Mouse (Mus musculus) Patski (cell line): ENCODE results near the gene Mms19. TPM values are rescaled to one million over a fixed set of nuclear protein-coding genes. Genes with fewer than 3 reads are reported as not detected.
A peak's percentile ranks its signal among the peaks of the same experiment; 100 is the strongest.

ENCODE experiments used
- ATAC-seq: fragments of 100-300 bp; one replicate; pipeline ENCODE4 v1.8.0; 2021
- CTCF ChIA-PET: fragments of 350-600 bp; sonication (Branson Sonifier 250); formaldehyde crosslinking; loops from one replicate; lab custom pipeline; 2022; ENCODE audit warnings: inconsistent platforms; lab: Charles Lee
- POLR2A ChIA-PET: fragments of 350-600 bp; sonication (Branson Sonifier 250); formaldehyde crosslinking; loops from one replicate; lab custom pipeline; 2022; ENCODE audit warnings: antibody characterized with exemption, inconsistent platforms; lab: Charles Lee
- DNase-seq: peaks from one replicate; pipeline ENCODE4 v3.0.0-alpha.2; 2011; ENCODE audit warnings: low read depth, low spot score
- H3K27me3 ChIP-seq: fragments of 371-371 bp; one replicate; pipeline ENCODE4 v1.5.1; 2021
- CTCF ChIP-seq: fragments of 100-300 bp; IDR thresholded peaks from one replicate; pipeline ENCODE4 v1.5.1; 2021
- in situ Hi-C: fragments of 300-500 bp; cut with MboI; formaldehyde crosslinking; loops from 3 replicates; pipeline ENCODE4 v1.11.1; 2018; ENCODE audit warnings: low pct_unique_long_range_greater_than_20kb, mixed read lengths
- polyA plus RNA-seq: library from polyadenylated mRNA; unstranded; gene quantifications from one replicate; pipeline ENCODE4 v1.2.3, GENCODE M21; 2021

The Mms19 gene
- 56.8 TPM for polyA plus RNA-seq

DNA sequence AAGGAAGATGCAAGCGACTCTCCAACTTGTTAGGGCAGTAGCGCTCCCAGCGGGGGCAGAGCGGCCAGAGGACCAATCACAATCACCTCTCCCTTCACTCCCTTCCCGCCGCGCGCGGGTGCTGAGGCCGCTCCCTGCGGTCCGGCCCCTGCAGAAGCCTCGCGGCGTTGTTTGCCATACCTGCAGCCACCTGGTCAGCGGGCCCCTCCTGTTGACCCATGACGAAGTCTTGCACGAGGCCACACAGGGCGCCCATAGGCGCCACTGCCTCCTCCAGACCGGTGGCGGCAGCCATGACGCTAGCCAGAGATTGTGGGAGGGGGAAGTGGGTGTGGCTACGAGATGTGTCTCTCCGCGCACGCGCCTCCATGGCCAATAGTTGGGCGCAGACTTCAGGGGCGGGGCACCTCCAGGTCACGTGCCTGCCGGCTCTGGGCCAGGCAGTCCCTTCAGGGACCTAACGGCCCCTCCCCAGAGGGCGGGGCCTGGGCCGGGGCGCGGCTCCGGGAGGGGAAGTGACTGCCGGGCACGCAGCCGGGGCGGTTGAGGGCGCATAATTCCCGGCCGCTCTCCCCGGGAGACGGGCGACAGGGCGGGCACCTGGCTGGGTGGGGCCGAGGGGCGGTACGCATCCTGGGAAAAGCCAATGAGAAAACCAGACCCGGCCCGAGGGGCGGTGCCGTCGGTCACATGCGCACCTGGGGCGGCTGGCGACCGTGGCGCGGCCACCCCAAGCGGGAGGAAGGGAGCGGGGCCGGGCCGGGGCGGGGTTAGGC is at the start of gene Mms19:
TSS of gene Mms19 (minus strand) at position 339 of the 776 bp plus-strand sequence.
- CTCF ChIA-PET = interaction anchor here (1.1 to 3.5 kb wide), 6 partner anchors 38 to 86 kb away, joined by 3 to 25 read pairs (median 9); partner anchors contain the start of gene Ankrd2
- no peaks in the 10 kb centered on the region for H3K27me3 ChIP-seq
- peak; percentile 88 for DNase-seq
- ATAC-seq = peak; percentile 82
- TF ChIP-seq CTCF = no peak
- in situ Hi-C loops = no loop called here
- POLR2A ChIA-PET = interaction anchor here (0.6 to 3.1 kb wide), 8 partner anchors 8 to 45 kb away, joined by 3 to 15 read pairs (median 4); no protein-coding TSS in a partner anchor

GRCm38 (mm10) chr19:42026158-42026557 is 45.2 kb upstream of the Mms19 start:
- POLR2A ChIA-PET = interaction anchor here (0.6 to 2.0 kb wide), 4 partner anchors 12 to 156 kb away, joined by 3 to 6 read pairs (median 4); partner anchors contain the start of gene Ubtd1
- no peaks in the 10 kb centered on the region for H3K27me3 ChIP-seq
- peak; percentile 80 for ATAC-seq
- no peak for DNase-seq
- in situ Hi-C loops = loop anchor here (5.0 kb wide), 1 partner anchor 39 kb away; no protein-coding TSS in a partner anchor
- TF ChIP-seq CTCF = peak; percentile 97
- CTCF ChIA-PET = interaction anchor here (0.7 to 4.3 kb wide), 33 partner anchors 9 to 179 kb away, joined by 3 to 35 read pairs (median 5); partner anchors contain the start of genes 4933411K16Rik, Ankrd2, Exosc1 and Hoga1

DNA sequence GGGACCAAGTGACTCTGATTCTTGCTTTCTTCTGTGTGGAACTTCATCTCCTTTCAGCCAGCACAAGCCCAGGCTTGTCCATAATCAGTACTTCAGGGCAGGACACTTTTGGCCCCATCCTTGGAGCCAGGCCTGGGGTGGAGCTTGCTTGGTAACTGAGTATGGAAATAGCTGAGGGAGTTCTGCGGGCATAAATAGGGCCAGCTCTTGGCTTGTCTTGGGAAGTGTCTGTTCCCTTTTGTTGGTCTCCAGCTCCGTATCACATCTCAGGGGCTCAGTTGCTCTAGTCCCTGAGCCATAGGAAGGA is 41.5 kb upstream of the Mms19 start:
- no peak for TF ChIP-seq CTCF
- ChIA-PET CTCF (interaction anchor here (1.1 to 1.9 kb wide), 5 partner anchors 13 to 70 kb away, joined by 3 to 8 read pairs (median 4); partner anchors contain the start of gene Ankrd2), POLR2A (interaction anchor here (1.4 to 1.6 kb wide), 2 partner anchors 27 to 41 kb away, joined by 4 read pairs; partner anchors contain the start of gene Ubtd1)
- ATAC-seq (no peak), DNase-seq (no peak)
- in situ Hi-C loops = no loop called here
- no peaks in the 10 kb centered on the region for H3K27me3 ChIP-seq

GRCm38 (mm10) chr19:42021681-42022541 is 41.0 kb upstream of the Mms19 start:
- DNase-seq = no peak

GRCm38 (mm10) chr19:42019011-42019522 is 38.1 kb upstream of the Mms19 start:
- H3K27me3 ChIP-seq = no peaks in the 10 kb centered on the region
- no peak for DNase-seq
- ATAC-seq = no peak
- no peak for TF ChIP-seq CTCF
- in situ Hi-C loops = no loop called here
- ChIA-PET POLR2A (interaction anchor here (0.6 to 0.7 kb wide), 2 partner anchors 11 to 72 kb away, joined by 3 to 4 read pairs; no protein-coding TSS in a partner anchor), CTCF (interaction anchor here (2.1 to 3.2 kb wide), 3 partner anchors 8 to 37 kb away, joined by 6 to 17 read pairs (median 9); partner anchors contain the start of genes Ankrd2 and Ubtd1)

More at GRCm38 (mm10) chr19:42021681-42022541, 41.0 kb upstream of the Mms19 start:
- H3K27me3 ChIP-seq = no peaks in the 10 kb centered on the region
- POLR2A ChIA-PET = interaction anchor here (0.7 to 1.4 kb wide), 2 partner anchors 26 to 33 kb away, joined by 3 to 4 read pairs; no protein-coding TSS in a partner anchor
- ATAC-seq = no peak
- CTCF ChIA-PET = interaction anchor here (1.0 to 1.9 kb wide), 6 partner anchors 13 to 69 kb away, joined by 3 to 8 read pairs (median 4); partner anchors contain the start of gene Ankrd2
- no peak for TF ChIP-seq CTCF
- in situ Hi-C loops = no loop called here

DNA sequence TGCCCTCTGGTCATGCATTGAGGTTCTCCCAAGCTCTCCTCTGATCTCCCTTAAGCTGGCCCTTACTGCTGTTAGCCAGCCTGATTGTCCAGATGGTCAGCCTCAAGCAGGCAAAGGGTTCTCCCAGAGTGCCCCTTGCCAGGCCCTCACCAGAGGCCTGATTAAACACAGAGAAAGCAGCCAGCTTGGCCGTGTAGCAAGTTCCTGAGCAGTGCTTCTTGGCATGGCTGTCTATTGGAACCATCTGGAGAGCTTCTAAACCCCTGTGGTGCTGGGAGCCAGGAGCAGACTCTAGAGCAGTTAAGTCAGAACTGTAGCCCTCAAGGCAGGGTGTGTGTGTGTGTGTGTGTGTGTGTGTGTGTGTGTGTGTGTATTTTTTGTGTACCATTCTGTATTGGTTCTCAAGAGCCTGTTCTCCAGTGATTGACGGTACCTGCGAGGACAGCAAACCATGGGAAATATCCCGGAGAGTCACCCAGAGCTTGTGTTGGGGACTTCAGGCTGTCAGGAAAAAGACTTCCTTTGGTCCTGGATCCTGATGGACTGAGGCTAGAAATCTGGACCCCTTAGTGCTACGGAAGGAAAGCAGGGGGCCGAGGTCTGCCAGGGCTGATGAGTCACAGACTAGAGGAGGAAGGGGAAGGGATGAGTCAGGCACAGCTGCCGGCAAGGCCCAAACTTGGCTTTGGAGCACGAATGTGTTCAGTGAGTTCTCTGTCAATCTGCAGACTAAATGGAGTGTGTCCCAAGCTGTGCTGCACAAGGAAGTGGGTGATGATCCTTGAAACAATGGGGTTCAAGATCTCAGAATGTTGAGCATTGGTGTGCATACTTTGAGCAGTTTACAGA is 36.7 kb upstream of the Mms19 start:
- no peak for TF ChIP-seq CTCF
- in situ Hi-C loops = no loop called here
- no peak for DNase-seq
- CTCF ChIA-PET = interaction anchor here (0.7 to 3.3 kb wide), 7 partner anchors 9 to 39 kb away, joined by 3 to 17 read pairs (median 4); no protein-coding TSS in a partner anchor
- ATAC-seq = peak; percentile 29
- POLR2A ChIA-PET = interaction anchor here (0.7 to 2.7 kb wide), 5 partner anchors 12 to 79 kb away, joined by 3 to 15 read pairs (median 4); partner anchors contain the start of genes Hoga1 and Ubtd1
- H3K27me3 ChIP-seq = no peaks in the 10 kb centered on the region

DNA sequence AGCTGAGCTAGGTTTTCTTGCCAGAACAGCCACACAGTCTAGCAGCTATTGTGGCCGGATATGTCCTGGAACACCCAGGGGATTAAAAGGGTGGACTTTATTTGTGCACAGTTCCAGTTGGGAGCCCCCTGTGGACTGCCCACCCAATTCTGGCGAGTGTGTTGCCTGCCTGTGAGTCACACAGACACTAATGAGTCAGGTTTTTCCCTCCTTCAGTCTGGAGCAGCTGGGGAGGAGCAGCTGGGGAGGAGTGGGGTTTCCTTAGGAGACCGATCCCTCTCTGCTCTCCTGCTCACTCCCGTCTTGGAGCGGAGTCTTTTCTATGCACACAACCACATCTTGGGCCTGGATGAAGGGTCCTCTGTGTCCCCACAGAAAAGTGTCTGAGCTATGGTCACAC is 35.9 kb upstream of the Mms19 start:
- DNase-seq (peak; percentile 91), ATAC-seq (peak; percentile 82)
- CTCF ChIA-PET = interaction anchor here (0.7 to 3.3 kb wide), 9 partner anchors 9 to 38 kb away, joined by 3 to 17 read pairs (median 4); no protein-coding TSS in a partner anchor
- no peaks in the 10 kb centered on the region for H3K27me3 ChIP-seq
- in situ Hi-C loops = no loop called here
- POLR2A ChIA-PET = interaction anchor here (0.7 to 2.7 kb wide), 7 partner anchors 8 to 78 kb away, joined by 3 to 15 read pairs (median 4); partner anchors contain the start of genes Hoga1 and Ubtd1
- no peak for TF ChIP-seq CTCF

DNA sequence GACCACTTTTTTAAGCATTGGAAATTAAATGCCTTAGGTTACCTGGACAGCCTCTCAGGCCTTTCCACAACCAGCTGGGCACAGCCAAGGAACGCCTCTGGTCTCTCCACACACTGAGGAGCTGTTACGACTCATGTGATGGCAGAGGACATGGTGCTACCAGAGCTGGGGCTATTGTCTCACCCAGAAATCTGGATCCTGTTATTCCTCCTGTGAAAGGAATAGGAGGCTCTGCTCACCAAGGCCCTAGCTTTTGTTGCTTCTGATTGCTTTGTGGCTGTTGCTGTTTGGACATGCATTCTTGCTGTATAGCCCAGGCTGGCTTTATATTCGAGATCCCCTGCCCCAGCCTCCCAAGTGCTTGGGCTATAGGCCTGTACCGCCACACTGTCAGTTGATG is 35.3 kb upstream of the Mms19 start:
- ATAC-seq = no peak
- in situ Hi-C loops = no loop called here
- no peaks in the 10 kb centered on the region for H3K27me3 ChIP-seq
- ChIA-PET POLR2A (interaction anchor here (1.0 to 2.7 kb wide), 4 partner anchors 10 to 34 kb away, joined by 3 to 15 read pairs (median 6); partner anchors contain the start of gene Ubtd1), CTCF (interaction anchor here (0.9 to 3.6 kb wide), 8 partner anchors 9 to 37 kb away, joined by 3 to 17 read pairs (median 4); partner anchors contain the start of gene Ankrd2)
- DNase-seq = no peak
- TF ChIP-seq CTCF = no peak
